Mouse (Mus musculus): ENCODE measurements around the gene Tbcel.

Gene Tbcel

DNA sequence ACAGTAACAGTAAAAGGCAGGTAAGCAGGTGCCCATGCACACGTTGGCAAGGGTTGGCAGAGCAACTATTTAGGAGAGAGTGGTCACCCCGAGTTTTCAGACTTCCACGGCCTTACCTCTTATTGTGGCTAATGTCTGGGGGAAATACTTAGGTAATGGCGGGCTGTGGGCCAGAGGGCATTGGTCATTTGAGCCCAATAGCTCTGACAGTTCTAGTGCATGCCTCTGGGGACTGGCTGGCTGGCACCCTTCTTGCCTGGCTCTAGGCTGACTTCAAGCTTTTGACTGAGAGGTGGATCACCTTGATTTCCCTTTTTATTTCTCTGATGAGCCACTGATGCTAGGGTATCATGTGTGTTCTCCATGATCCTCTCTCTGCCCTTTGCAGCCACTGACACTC lies 129.5 kb downstream of the Tbcel start:
- POLR2A ChIA-PET = interaction anchor here in 1 of 4 experiments (0.6 kb wide), 1 partner anchor 1549 kb away, joined by 4 read pairs; no protein-coding TSS in a partner anchor
- CTCF ChIA-PET = interaction anchor here in 2 of 4 experiments (0.8 to 1.0 kb wide), 2 partner anchors 11 to 566 kb away, joined by 3 to 4 read pairs; partner anchors contain the start of gene Grik4 (in 1 of the 2)

DNA sequence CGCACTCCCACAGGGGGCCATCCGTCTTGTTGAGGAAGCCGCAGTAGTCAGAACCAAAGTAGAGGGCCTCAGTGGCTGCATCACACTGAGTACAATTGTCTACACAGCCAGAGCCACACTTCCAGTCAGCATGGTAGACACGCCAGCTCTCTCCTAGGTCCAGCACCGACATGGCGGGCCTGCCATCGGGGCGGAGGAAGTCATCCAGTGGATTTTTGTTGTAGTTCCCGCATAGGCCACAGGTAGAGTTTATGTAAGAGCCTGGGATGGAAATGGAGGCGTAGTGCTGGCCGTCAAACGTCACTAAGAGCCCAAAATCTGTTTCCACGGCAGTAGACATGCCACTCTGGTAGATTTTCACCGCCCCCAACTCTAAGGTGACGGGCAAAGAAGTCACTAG lies 130.0 kb downstream of the Tbcel start:
- ChIA-PET CTCF (interaction anchor here in 2 of 4 experiments (0.8 to 1.0 kb wide), 3 partner anchors 11 to 567 kb away, joined by 3 to 4 read pairs (median 3); partner anchors contain the start of gene Grik4 (in 1 of the 2)), POLR2A (no interaction called here)

DNA sequence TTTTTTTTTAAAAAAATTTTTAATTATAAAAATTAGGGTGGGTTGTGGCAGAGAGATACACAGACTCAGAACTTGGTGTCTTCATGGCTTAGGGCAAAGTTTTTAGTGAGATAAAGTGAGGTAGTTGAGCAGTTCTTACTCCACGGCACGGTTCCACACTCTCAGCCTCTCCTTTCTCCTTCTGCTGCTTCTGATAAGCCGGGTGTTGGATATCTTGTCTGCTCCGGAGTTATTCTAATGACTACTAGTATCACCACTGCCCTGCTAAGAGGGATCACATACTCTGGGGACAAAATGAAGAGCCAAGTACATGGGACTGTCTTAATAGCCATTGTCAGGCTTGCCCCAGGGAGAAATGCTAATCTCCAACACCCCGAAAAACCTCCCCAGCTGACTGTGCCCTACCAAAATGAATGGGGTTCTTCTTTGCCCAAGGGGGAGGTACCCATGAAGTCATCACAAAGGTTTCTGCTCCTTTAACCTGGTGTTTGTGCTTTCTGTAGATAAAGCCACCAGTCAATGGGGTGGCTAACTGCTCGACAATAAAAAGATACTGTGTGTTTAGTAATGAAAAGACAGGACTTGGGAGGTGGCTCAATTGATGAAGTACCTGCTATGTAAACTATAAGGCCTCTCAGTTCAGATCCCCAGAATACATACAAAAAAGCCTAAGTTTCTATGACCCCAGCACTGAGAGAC lies 135.8 kb downstream of the Tbcel start:
- CTCF ChIA-PET = no interaction called here
- POLR2A ChIA-PET = no interaction called here

Measured in embryonic stem cell, embryonic (primary cell).